Mouse (Mus musculus): ENCODE data around the gene Creb3l4. TPM values are rescaled to one million over a fixed set of nuclear protein-coding genes. Genes with fewer than 3 reads are reported as not detected.
"Not testable (repeated sequence)": the region's sequence is repeated elsewhere in the genome, so short reads cannot be mapped to it uniquely, and the experiment has no call there.

The Creb3l4 gene
- 4.5 and 5.8 TPM in 2 replicates for polyA plus RNA-seq (2016; fragmentation: Nextera tagmentation; extraction: Ambion mirVana)

DNA sequence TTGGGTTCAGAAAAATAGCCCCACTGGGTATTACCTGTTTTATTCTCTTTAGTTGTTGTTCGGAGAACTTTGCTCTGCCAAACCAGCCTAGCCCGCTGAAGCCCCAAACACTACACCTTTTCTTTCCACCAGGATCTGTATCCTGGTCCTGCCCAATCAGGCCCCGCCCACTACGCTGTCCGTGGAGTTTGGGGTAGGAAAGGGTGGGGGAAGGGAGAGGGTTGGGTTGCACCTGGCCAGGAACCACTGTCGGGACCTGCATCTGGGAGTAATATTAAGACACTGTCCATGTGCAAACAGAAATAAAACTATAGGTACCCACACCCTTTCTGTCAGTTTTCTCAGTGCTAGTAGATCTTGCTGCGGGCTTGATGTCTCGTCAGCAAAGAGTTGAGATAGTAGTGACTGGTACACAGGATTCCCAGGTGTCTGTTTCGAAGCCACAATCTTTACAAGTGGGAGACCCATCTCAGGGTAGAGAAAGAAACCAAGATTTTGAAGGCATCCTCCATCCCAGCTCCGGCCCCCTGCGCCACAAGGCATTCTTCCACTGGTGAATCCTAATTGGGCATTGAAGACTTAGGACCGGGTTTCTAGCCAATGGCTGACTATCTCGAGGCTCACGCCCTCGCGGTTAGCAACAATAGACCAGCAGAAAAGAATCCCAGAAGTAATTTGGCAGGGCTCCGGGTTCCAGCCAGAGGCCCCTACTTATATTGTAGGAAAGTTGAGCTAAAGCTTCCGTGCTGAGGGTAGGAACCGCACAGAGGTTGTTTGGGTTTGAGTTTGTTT lies at the start of gene Creb3l4:
Gene Creb3l4 (minus strand): TSS at position 529 of the 792 bp plus-strand sequence.
- peak; percentile 75 for DNase-seq (ENCODE audit: extremely low spot score, low spot score)
- peak within 1 kb of the TSS; percentile 55 for H3K4me3 ChIP-seq
- H3K27me3 ChIP-seq (ENCODE audit: poor library complexity, severe bottlenecking), result 0 out of 2 replicates have a peak, but pooled peaks cover 11% of the 10 kb centered on the region
- H3K36me3 ChIP-seq (replicated peaks), result no peaks in the 10 kb centered on the region
- peak within 1 kb of the TSS; percentile 85 for H3K27ac ChIP-seq
- WGBS, result 2% methylated on average over 19 of the region's 19 CpGs
- peaks cover 27% of the 10 kb centered on the region for H3K4me1 ChIP-seq
- H3K9me3 ChIP-seq, result no peaks in the 10 kb centered on the region

DNA sequence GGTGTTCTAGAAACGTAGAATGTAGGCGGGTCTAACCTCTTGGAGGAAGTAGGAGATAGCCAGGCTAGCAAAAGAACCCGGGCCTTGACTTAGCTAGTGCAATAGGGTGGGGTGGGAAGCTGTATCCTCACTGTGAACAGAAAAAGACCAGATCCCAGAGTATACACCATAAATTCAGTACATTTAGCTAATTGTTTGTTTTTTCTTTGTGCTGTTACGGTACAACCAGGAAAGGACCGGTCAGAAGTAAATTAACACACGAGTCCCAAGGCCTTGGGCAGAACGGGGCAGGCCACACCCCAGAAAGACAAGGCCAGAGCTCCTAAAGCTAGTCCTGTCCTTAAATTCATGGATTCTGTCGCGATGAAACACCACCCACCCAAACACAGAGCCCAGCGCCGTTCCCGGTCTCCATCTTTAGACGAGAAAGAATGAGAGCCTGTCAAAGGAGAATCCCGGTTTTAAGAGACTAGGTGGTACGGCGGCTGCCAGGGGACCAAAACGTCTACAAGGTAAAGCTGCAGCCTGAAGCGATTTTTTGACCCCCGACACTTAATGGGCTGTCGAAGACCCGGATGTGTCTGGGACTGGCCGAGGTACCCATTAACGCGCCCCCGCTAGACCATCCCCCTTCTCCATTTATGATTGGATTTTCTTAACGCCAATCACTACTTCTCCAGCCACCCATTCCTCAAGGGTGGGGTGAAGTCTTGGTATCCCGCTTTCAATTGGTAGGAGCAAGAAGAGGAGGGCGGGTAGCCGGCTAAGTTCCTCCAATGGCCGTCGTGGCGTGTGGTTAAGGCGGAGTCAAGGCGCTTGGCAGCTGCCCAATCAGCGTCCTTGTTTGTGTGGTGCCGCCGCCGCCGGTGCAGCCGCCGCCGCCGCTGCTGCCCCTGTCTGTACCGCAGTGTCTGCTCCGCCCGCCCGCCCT lies 49.3 kb upstream of the Creb3l4 start, which contains the start of gene Gatad2b:
Gene Gatad2b (plus strand): TSS at position 834 of the 931 bp plus-strand sequence.
- H3K9me3 ChIP-seq, result no peaks in the 10 kb centered on the region
- WGBS, result under 1% methylated on average over 47 of the region's 47 CpGs
- peak; percentile 99 for DNase-seq (ENCODE audit: extremely low spot score, low spot score)
- no peaks in the 10 kb centered on the region for H3K27me3 ChIP-seq (ENCODE audit: poor library complexity, severe bottlenecking)
- H3K4me3 ChIP-seq, result peak within 1 kb of the TSS; percentile 86
- peaks cover 21% of the 10 kb centered on the region for H3K4me1 ChIP-seq
- peak within 1 kb of the TSS; percentile 93 for H3K27ac ChIP-seq
- H3K36me3 ChIP-seq (replicated peaks), result peaks cover 28% of the 10 kb centered on the region

DNA sequence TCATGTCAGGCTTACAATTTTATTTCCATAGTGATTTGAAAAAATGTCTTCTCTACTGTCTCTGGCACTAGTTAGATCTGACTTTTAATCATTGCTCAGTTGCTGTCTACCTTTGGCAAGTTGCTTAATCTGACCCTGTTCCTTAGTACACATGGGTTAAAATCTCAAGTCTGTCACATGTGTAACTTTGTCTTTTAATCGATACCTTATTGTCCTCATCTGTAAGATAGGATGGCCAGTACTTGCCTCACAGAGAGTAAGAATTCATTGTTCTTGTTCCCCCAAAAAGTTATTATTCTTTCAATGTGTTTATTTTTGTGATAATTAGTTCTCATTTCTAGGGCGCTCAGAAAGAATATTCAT lies 48.7 kb upstream of the Creb3l4 start:
- Histone ChIP-seq H3K36me3 (replicated peaks) (peaks cover 21% of the 10 kb centered on the region), H3K4me1 (peaks cover 21% of the 10 kb centered on the region), H3K9me3 (no peaks in the 10 kb centered on the region), H3K27me3 (ENCODE audit: poor library complexity, severe bottlenecking) (no peaks in the 10 kb centered on the region), H3K27ac (peak overlapping the region; percentile 93), H3K4me3 (peak overlapping the region; percentile 86)
- 42% methylated on average over 2 of the region's 2 CpGs for WGBS
- DNase-seq (ENCODE audit: extremely low spot score, low spot score), result no peak

DNA sequence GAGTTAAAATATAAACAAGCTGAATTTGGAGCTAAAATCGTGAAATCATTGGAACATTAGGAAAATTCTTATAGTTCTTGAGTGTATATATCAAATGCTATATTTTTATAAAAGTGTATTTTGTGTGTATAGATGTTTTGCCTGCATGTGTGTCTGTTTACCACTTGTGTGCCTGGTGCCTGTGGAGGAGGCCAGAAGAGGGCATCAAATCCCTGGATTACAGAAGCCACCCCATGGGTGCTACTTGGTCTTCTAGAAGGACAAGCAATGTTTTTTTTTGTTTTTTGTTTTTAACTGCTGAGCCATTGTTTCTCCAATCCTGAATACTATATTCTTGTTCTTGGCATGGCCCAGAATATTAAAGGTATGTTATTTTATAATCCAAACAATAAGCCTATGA lies 47.3 kb upstream of the Creb3l4 start:
- Histone ChIP-seq H3K4me3 (no peak overlapping the region), H3K27me3 (ENCODE audit: poor library complexity, severe bottlenecking) (no peaks in the 10 kb centered on the region), H3K4me1 (peaks cover 21% of the 10 kb centered on the region), H3K36me3 (replicated peaks) (peaks cover 8% of the 10 kb centered on the region), H3K27ac (no peak overlapping the region), H3K9me3 (no peaks in the 10 kb centered on the region)
- WGBS, result 86% methylated on average over 1 of the region's 1 CpGs
- DNase-seq (ENCODE audit: extremely low spot score, low spot score), result no peak

DNA sequence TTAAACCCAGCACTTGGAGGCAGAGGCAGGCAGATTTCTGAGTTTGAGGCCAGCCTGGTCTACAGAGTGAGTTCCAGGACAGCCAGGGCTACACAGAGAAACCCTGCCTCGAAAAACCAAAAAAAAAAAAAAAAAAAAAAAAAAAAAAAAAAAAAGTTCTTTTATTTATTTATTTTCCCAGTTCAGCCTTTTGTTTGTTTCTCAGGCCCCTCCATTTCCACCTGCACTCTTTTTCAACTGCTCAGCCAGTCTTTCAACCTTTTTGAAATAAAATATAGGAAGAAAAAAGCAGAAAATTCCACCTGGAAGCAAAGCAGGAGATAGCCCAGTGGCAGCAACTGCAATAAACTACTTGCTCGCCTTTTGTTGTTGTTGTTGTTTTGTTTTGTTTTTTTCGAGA lies 46.1 kb upstream of the Creb3l4 start:
- peaks cover 13% of the 10 kb centered on the region for H3K4me1 ChIP-seq
- H3K4me3 ChIP-seq; DNase-seq (ENCODE audit: extremely low spot score, low spot score); H3K27ac ChIP-seq; H3K9me3 ChIP-seq; H3K36me3 ChIP-seq (replicated peaks); H3K27me3 ChIP-seq (ENCODE audit: poor library complexity, severe bottlenecking): not testable (repeated sequence)
- 68% methylated on average over 3 of the region's 3 CpGs for WGBS

DNA sequence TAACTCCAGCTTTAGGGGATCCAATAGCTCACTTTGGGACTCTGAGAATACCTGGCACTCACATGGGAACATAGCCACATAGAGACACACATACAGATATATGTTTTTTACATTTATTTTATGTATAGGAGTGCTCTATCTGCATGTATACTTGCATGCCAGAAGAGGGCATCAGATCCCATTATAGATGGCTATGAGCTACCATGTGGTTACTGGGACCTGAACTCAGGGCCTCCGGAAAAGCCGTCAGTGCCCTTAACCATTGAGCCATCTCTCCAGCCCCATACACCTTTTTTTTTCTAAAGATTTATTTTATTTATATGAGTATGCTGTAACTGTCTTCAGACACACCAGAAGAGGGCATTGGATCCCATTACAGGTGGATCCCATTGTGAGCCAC lies 40.8 kb upstream of the Creb3l4 start:
- Histone ChIP-seq H3K4me3 (no peak overlapping the region), H3K36me3 (replicated peaks) (peaks cover 23% of the 10 kb centered on the region), H3K27me3 (ENCODE audit: poor library complexity, severe bottlenecking) (no peaks in the 10 kb centered on the region), H3K9me3 (no peaks in the 10 kb centered on the region), H3K4me1 (no peaks in the 10 kb centered on the region), H3K27ac (no peak overlapping the region)
- no peak for DNase-seq (ENCODE audit: extremely low spot score, low spot score)
- 94% methylated on average over 2 of the region's 2 CpGs for WGBS

DNA sequence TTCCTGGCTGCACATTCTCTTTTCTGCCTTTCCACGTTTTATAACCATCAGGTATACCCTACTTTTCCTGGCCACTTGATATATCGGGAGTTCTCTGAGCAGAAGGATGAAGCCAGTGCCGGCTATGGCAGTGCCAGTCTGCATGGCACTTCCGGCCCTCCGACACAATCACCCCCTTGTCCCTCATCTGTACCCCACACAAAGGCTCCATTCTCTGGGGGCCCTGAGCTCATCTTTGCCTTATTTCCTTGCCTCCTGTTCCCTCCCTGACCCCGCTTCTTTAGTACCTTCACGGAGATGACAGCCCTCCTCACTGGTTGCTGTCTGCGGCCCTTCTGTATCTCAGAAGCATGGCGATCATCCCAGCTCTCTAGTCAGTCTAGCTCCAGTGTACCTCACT lies 37.4 kb upstream of the Creb3l4 start:
- peaks cover 5% of the 10 kb centered on the region; the same call in 1 of the 2 replicates for H3K4me1 ChIP-seq
- no peaks in the 10 kb centered on the region for H3K9me3 ChIP-seq
- peaks cover 58% of the 10 kb centered on the region for H3K36me3 ChIP-seq (replicated peaks)
- no peak overlapping the region for H3K4me3 ChIP-seq
- no peak for DNase-seq (ENCODE audit: extremely low spot score, low spot score)
- no peaks in the 10 kb centered on the region for H3K27me3 ChIP-seq (ENCODE audit: poor library complexity, severe bottlenecking)
- 88% methylated on average over 9 of the region's 9 CpGs for WGBS
- no peak overlapping the region for H3K27ac ChIP-seq

DNA sequence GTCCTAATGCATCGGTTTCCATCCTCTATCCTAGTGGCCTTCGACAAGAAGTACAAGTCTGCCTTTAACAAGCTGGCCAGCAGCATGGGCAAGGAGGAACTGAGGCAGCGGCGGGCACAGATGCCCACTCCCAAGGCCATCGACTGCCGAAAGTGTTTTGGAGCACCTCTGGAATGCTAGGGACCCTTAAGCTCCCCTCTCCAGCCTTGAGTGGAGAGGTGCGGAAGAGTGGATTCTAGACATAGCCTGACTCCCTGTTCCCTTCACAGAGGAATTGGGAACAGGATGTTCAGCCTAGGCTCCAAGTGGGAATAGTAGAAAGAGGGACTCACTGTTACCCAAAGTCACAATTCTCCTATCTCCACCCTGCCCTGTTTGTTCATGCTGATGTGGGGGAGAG lies 36.4 kb upstream of the Creb3l4 start:
- Histone ChIP-seq H3K27me3 (ENCODE audit: poor library complexity, severe bottlenecking) (no peaks in the 10 kb centered on the region), H3K4me1 (peaks cover 5% of the 10 kb centered on the region; the same call in 1 of the 2 replicates), H3K4me3 (no peak overlapping the region), H3K9me3 (no peaks in the 10 kb centered on the region), H3K27ac (no peak overlapping the region), H3K36me3 (replicated peaks) (peaks cover 67% of the 10 kb centered on the region)
- no peak for DNase-seq (ENCODE audit: extremely low spot score, low spot score)
- 93% methylated on average over 7 of the region's 7 CpGs for WGBS

DNA sequence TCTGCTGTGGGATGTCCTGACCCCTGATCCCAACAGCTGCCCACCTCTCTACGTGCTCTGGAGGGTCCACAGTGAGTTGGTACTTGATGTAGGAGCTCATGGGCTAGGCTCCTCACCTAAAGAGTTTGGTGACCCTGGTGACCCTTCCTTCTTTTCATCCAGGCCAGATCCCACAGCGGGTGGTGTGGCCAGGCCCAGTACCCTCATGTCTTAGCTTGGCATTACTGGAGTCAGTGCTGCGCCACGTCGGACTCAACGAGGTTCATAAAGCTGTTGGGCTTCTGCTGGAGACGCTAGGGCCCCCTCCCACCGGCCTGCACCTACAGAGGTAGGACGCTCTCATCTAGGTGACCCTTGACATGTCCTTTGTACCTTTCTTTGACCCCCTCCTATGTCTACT lies 35.9 kb upstream of the Creb3l4 start:
- Histone ChIP-seq H3K4me1 (peaks cover 5% of the 10 kb centered on the region; the same call in 1 of the 2 replicates), H3K36me3 (replicated peaks) (peaks cover 72% of the 10 kb centered on the region), H3K9me3 (no peaks in the 10 kb centered on the region), H3K27ac (no peak overlapping the region), H3K27me3 (ENCODE audit: poor library complexity, severe bottlenecking) (no peaks in the 10 kb centered on the region), H3K4me3 (no peak overlapping the region)
- WGBS, result 89% methylated on average over 9 of the region's 9 CpGs
- DNase-seq (ENCODE audit: extremely low spot score, low spot score), result no peak

DNA sequence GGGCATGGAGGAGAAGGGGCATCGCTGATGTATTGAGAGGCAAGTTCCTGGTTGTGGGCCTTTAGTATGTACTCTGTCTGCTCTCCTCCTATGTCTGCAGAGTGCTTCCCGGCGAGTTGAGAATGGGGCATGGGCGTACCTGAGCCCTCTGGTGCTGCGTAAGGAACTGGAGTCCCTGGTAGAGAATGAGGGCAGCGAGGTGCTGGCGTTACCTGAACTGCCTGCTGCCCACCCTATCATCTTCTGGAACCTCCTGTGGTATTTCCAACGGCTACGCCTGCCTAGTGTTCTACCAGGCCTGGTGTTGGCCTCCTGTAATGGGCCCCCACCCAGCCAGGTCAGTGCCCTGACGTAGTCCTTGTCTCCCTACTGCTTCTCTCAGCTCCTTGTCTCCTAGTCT lies 34.9 kb upstream of the Creb3l4 start:
- Histone ChIP-seq H3K4me3 (no peak overlapping the region), H3K27me3 (ENCODE audit: poor library complexity, severe bottlenecking) (no peaks in the 10 kb centered on the region), H3K27ac (no peak overlapping the region), H3K36me3 (replicated peaks) (peaks cover 82% of the 10 kb centered on the region), H3K9me3 (no peaks in the 10 kb centered on the region), H3K4me1 (peaks cover 5% of the 10 kb centered on the region; the same call in 1 of the 2 replicates)
- DNase-seq (ENCODE audit: extremely low spot score, low spot score), result no peak
- WGBS, result 95% methylated on average over 10 of the region's 10 CpGs

DNA sequence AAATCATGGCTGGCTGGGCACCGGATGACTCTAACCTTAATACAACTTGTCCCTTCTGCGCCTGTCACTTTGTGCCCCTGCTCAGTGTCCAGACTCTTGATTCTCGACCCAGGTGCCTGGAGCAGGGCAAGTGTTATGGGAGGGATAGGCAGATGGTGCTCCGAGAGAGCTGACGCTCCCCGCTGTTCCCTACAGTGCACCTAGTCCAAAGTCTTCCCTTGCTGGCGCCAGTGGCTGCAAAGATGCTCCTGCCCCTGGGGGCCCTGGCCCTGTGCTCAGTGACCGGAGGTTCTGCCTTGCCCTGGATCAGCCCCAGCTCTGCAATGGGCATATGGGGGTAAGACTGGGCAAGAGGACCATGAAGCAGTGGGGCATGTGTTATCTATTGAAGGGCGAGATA lies 34.5 kb upstream of the Creb3l4 start:
- no peaks in the 10 kb centered on the region for H3K9me3 ChIP-seq
- H3K4me1 ChIP-seq, result peaks cover 5% of the 10 kb centered on the region; the same call in 1 of the 2 replicates
- WGBS, result 95% methylated on average over 9 of the region's 9 CpGs
- no peak overlapping the region for H3K4me3 ChIP-seq
- H3K27me3 ChIP-seq (ENCODE audit: poor library complexity, severe bottlenecking), result no peaks in the 10 kb centered on the region
- peaks cover 85% of the 10 kb centered on the region for H3K36me3 ChIP-seq (replicated peaks)
- DNase-seq (ENCODE audit: extremely low spot score, low spot score), result no peak
- H3K27ac ChIP-seq, result no peak overlapping the region

DNA sequence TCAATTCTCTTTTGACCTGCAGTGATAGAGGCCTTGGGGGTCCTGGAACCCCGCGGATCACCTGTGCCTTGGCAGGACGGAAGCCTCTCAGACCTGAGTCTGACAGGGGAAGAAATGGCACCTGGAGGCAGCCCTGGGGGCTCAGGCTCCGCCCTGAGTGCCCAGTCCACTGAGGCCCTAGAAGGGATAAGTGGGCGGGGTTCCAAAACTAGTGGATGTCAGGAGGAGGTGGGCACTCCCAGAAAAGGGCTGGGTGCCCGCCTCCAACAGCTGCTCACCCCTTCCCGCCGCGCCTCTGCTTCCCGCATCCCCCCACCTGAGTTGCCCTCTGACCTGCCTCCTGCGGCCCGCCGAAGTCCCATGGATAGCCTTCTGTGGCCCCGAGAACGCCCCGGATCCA lies 33.5 kb upstream of the Creb3l4 start:
- Histone ChIP-seq H3K4me1 (peaks cover 5% of the 10 kb centered on the region; the same call in 1 of the 2 replicates), H3K9me3 (no peaks in the 10 kb centered on the region), H3K4me3 (no peak overlapping the region), H3K27ac (0 out of 2 replicates have a peak overlapping the region, but pooled peaks have one; percentile 25), H3K27me3 (ENCODE audit: poor library complexity, severe bottlenecking) (no peaks in the 10 kb centered on the region), H3K36me3 (replicated peaks) (peaks cover 94% of the 10 kb centered on the region)
- WGBS, result 42% methylated on average over 16 of the region's 16 CpGs
- no peak for DNase-seq (ENCODE audit: extremely low spot score, low spot score)

Measured in forebrain, embryonic 10.5 days (tissue).